Mouse (Mus musculus): ENCODE measurements around the gene Cldn13. TPM values are rescaled to one million over a fixed set of nuclear protein-coding genes. Genes with fewer than 3 reads are reported as not detected.

Gene Cldn13
- polyA plus RNA-seq, 1 experiment: 0.10 TPM

- TF ChIP-seq POLR2A (IDR thresholded peaks at IDR 0.05; ENCODE audit: borderline replicate concordance, extremely low read depth, insufficient read depth, insufficient read length, poor library complexity, severe bottlenecking) (no peak), CTCF (IDR thresholded peaks at IDR 0.05; ENCODE audit: borderline replicate concordance, extremely low read depth, insufficient read depth, insufficient read length) (no peak)
- no peak for DNase-seq (ENCODE audit: low read depth)
Measured at GRCm38 (mm10) chr5:134913753-134914152, 1.6 kb downstream of the Cldn13 start.

- no peak for TF ChIP-seq POLR2A (IDR thresholded peaks at IDR 0.05; ENCODE audit: borderline replicate concordance, extremely low read depth, insufficient read depth, insufficient read length, poor library complexity, severe bottlenecking)
- TF ChIP-seq CTCF (IDR thresholded peaks at IDR 0.05; ENCODE audit: borderline replicate concordance, extremely low read depth, insufficient read depth, insufficient read length): no peak
- DNase-seq (ENCODE audit: low read depth): no peak
Measured at GRCm38 (mm10) chr5:134913352-134913751, 2.0 kb downstream of the Cldn13 start.

GRCm38 (mm10) chr5:134911901-134912300 lies 3.4 kb downstream of the Cldn13 start:
- TF ChIP-seq CTCF (IDR thresholded peaks at IDR 0.05; ENCODE audit: borderline replicate concordance, extremely low read depth, insufficient read depth, insufficient read length) (no peak), POLR2A (IDR thresholded peaks at IDR 0.05; ENCODE audit: borderline replicate concordance, extremely low read depth, insufficient read depth, insufficient read length, poor library complexity, severe bottlenecking) (no peak)
- DNase-seq (ENCODE audit: low read depth): no peak

GRCm38 (mm10) chr5:134907135-134907534 lies 8.2 kb downstream of the Cldn13 start:
- peak; percentile 98 for TF ChIP-seq CTCF (IDR thresholded peaks at IDR 0.05; ENCODE audit: borderline replicate concordance, extremely low read depth, insufficient read depth, insufficient read length)
- TF ChIP-seq POLR2A (IDR thresholded peaks at IDR 0.05; ENCODE audit: borderline replicate concordance, extremely low read depth, insufficient read depth, insufficient read length, poor library complexity, severe bottlenecking): no peak
- DNase-seq (ENCODE audit: low read depth): peak; percentile 95

GRCm38 (mm10) chr5:134906633-134907032 lies 8.7 kb downstream of the Cldn13 start, which contains the start of gene Tmem270:
Gene Tmem270 (minus strand): TSS chr5:134906733.
- DNase-seq (ENCODE audit: low read depth): no peak
- TF ChIP-seq POLR2A (IDR thresholded peaks at IDR 0.05; ENCODE audit: borderline replicate concordance, extremely low read depth, insufficient read depth, insufficient read length, poor library complexity, severe bottlenecking): no peak
- TF ChIP-seq CTCF (IDR thresholded peaks at IDR 0.05; ENCODE audit: borderline replicate concordance, extremely low read depth, insufficient read depth, insufficient read length): no peak

- DNase-seq (ENCODE audit: low read depth): no peak
Measured at GRCm38 (mm10) chr5:134901644-134902027, 13.7 kb downstream of the Cldn13 start.

GRCm38 (mm10) chr5:134901012-134901643 lies 14.2 kb downstream of the Cldn13 start:
- DNase-seq (ENCODE audit: low read depth): peak; percentile 55
- TF ChIP-seq CTCF (IDR thresholded peaks at IDR 0.05; ENCODE audit: borderline replicate concordance, extremely low read depth, insufficient read depth, insufficient read length) (peak; percentile 50; the same call in 1 of the 2 replicates), POLR2A (IDR thresholded peaks at IDR 0.05; ENCODE audit: borderline replicate concordance, extremely low read depth, insufficient read depth, insufficient read length, poor library complexity, severe bottlenecking) (no peak)

More at GRCm38 (mm10) chr5:134901644-134902027, 13.7 kb downstream of the Cldn13 start:
- TF ChIP-seq CTCF (IDR thresholded peaks at IDR 0.05; ENCODE audit: borderline replicate concordance, extremely low read depth, insufficient read depth, insufficient read length): no peak
- TF ChIP-seq POLR2A (IDR thresholded peaks at IDR 0.05; ENCODE audit: borderline replicate concordance, extremely low read depth, insufficient read depth, insufficient read length, poor library complexity, severe bottlenecking): no peak

- DNase-seq (ENCODE audit: low read depth): no peak
- no peak for TF ChIP-seq CTCF (IDR thresholded peaks at IDR 0.05; ENCODE audit: borderline replicate concordance, extremely low read depth, insufficient read depth, insufficient read length)
- no peak for TF ChIP-seq POLR2A (IDR thresholded peaks at IDR 0.05; ENCODE audit: borderline replicate concordance, extremely low read depth, insufficient read depth, insufficient read length, poor library complexity, severe bottlenecking)
Measured at GRCm38 (mm10) chr5:134897596-134897995, 17.7 kb downstream of the Cldn13 start.

- TF ChIP-seq POLR2A (IDR thresholded peaks at IDR 0.05; ENCODE audit: borderline replicate concordance, extremely low read depth, insufficient read depth, insufficient read length, poor library complexity, severe bottlenecking) (no peak), CTCF (IDR thresholded peaks at IDR 0.05; ENCODE audit: borderline replicate concordance, extremely low read depth, insufficient read depth, insufficient read length) (no peak)
- no peak for DNase-seq (ENCODE audit: low read depth)
Measured at GRCm38 (mm10) chr5:134896965-134897364, 18.4 kb downstream of the Cldn13 start.

GRCm38 (mm10) chr5:134895291-134895690 lies 20.0 kb downstream of the Cldn13 start:
- TF ChIP-seq CTCF (IDR thresholded peaks at IDR 0.05; ENCODE audit: borderline replicate concordance, extremely low read depth, insufficient read depth, insufficient read length) (no peak), POLR2A (IDR thresholded peaks at IDR 0.05; ENCODE audit: borderline replicate concordance, extremely low read depth, insufficient read depth, insufficient read length, poor library complexity, severe bottlenecking) (no peak)

GRCm38 (mm10) chr5:134892717-134893116 lies 22.6 kb downstream of the Cldn13 start:
- peak; percentile 34; the same call in 1 of the 2 replicates for TF ChIP-seq CTCF (IDR thresholded peaks at IDR 0.05; ENCODE audit: borderline replicate concordance, extremely low read depth, insufficient read depth, insufficient read length)
- no peak for TF ChIP-seq POLR2A (IDR thresholded peaks at IDR 0.05; ENCODE audit: borderline replicate concordance, extremely low read depth, insufficient read depth, insufficient read length, poor library complexity, severe bottlenecking)
- no peak for DNase-seq (ENCODE audit: low read depth)

More at GRCm38 (mm10) chr5:134895291-134895690, 20.0 kb downstream of the Cldn13 start:
- DNase-seq (ENCODE audit: low read depth): no peak

GRCm38 (mm10) chr5:134891552-134891951 lies 23.8 kb downstream of the Cldn13 start:
- no peak for DNase-seq (ENCODE audit: low read depth)
- no peak for TF ChIP-seq CTCF (IDR thresholded peaks at IDR 0.05; ENCODE audit: borderline replicate concordance, extremely low read depth, insufficient read depth, insufficient read length)
- TF ChIP-seq POLR2A (IDR thresholded peaks at IDR 0.05; ENCODE audit: borderline replicate concordance, extremely low read depth, insufficient read depth, insufficient read length, poor library complexity, severe bottlenecking): no peak
